Comparison of ENCODE assay signal across 20 mouse cellular contexts in the genomic region with DNA sequence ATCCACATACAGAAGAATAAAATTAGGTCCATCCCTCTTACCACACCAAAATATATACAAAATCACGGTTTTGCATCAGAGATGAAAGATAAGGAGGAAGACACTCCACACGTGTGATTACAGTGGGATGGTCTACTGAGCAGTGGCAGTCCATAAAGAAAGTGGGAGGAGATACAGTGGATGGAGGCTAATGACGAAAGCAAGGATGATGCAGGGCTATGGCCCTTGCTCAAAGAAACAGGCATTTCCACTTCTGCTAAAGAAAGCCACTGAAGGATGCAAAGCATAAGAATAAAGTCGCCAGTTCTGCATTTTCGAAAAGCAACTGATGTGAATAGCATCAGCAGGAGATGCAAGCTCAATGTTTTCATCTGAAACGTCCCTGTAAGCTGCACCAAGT.
DNase-seq lines count a peak whose midpoint lies in the region; ATAC-seq lines count a peak whose summit lies in the region.
"Had no signal": no experiment of that assay in that cellular context is flagged by ENCODE, and none has a peak within 500 bp of the region (broad histone marks: within the 10 kb centered on the region; RNA-seq: fewer than 3 reads in every experiment).

No protein-coding gene starts in this region.

- DNase-seq in adrenal gland, postnatal 10 days: no peak
- DNase-seq in adipocyte (ENCODE audit: low spot score): no peak
- DNase-seq: adrenal gland, adult 2 months; adrenal gland, postnatal 14 days; adrenal gland, postnatal 36 days; B cell, adult 2 months; cerebellum, adult 11-12 months; cerebellum, adult 8-10 months; cerebellum, adult 9-11 months; cerebellum, postnatal 14 days; cerebellum, postnatal 36 days; forebrain, postnatal 0 days had no signal

- ATAC-seq in common myeloid progenitor, adult 5-6 weeks (replicated peaks; ENCODE audit: low read depth, poor library complexity, severe bottlenecking): peak; percentile 88
- ATAC-seq in megakaryocyte, adult 5-6 weeks (ENCODE audit: poor library complexity, severe bottlenecking): peak; percentile 87
- no peak for ATAC-seq in frontal cortex, adult (ENCODE audit: low TSS enrichment)
- ATAC-seq: activated CD4-positive, CD25-positive, alpha-beta regulatory T cell, adult 4 months; CD4-positive, CD25-positive, alpha-beta regulatory T cell, adult 4 months; forebrain, embryonic 13.5 days; forebrain, embryonic 15.5 days; forebrain, postnatal 0 days; Patski had no signal
